Mouse (Mus musculus): ENCODE results near the gene Ccdc6. TPM values are rescaled to one million over a fixed set of nuclear protein-coding genes. Genes with fewer than 3 reads are reported as not detected.

Ccdc6 gene
- total RNA-seq (2023): 10 to 100 TPM; 17.5 to 20.4 TPM

GRCm38 (mm10) chr10:70096366-70097188, at the start of gene Ccdc6:
TSS of gene Ccdc6 (plus strand) at chr10:70097121.

GRCm38 (mm10) chr10:70204505-70205399, 107.8 kb downstream of the Ccdc6 start, which contains the start of gene Mrln:
TSS of gene Mrln (plus strand) at chr10:70204664.

Other genes with a start within 250 kb of the Ccdc6 start
- not detected for gene Mrln, start 107.5 kb downstream of the Ccdc6 start, total RNA-seq (2023)
- gene Slc16a9, start 148.0 kb downstream of the Ccdc6 start, total RNA-seq (2023): not detected

Measured in neutrophil, adult 59 days (primary cell).